Mouse (Mus musculus): Measurements from ENCODE around the gene Raly. TPM values are rescaled to one million over a fixed set of nuclear protein-coding genes. Genes with fewer than 3 reads are reported as not detected.

Gene Raly
- total RNA-seq (2015) = 86.8 and 92.8 TPM in 2 replicates
- total RNA-seq (2017) = 164 and 176 TPM in 2 replicates

DNA sequence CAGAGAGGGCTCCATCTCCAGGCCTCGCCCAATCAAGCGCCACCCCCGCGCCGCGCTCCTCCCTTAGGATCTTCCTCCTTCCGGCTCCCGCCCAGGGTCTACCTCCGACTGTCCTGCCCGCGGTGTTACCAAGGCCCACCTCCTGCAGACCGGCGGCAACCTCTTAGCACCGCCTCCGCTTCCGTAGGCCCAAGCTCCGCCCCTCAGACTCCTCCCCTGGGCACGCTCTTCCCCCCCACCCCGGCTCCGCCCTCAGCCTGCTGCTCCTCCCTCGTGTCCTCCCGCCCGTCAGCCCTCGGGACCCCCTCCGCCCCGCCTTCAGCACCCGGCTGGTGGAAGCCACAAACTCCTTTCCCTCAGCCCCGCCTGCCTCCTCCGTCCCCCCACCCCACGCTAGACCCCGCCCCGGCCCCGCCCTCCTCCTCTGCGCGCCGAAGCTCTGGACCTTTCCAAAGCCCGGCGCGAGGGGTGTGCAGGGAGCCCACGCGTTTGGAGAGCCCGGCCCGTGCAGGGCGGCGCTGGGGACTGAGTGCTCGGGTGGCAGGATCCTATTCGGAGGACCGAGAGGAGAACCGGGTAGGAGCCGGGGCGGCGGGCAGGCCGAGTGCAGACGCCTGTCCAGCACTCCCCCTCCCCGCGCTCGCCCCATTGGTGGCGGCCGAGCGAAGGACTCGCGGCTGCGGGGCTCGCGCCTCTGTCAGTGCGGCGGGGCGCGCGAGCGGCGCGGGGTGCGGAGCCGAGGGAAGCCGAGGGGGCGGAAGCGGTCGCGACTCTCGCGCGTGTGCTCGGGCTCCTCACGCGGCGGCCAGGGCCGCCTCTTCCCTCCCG lies at the start of gene Raly, which contains the start of gene a:
Gene Raly (plus strand): TSS at position 441 of the 828 bp plus-strand sequence.
Gene a (plus strand): TSS at position 747 of the 828 bp plus-strand sequence.
- ATAC-seq (ENCODE audit: poor library complexity, severe bottlenecking) = peak; percentile 90

GRCm38 (mm10) chr2:154742911-154743819 lies 47.7 kb upstream of the Raly start:
- no peak for ATAC-seq (ENCODE audit: poor library complexity, severe bottlenecking)

- no peak for ATAC-seq (ENCODE audit: poor library complexity, severe bottlenecking)
Measured at GRCm38 (mm10) chr2:154743915-154744314, 47.0 kb upstream of the Raly start.

GRCm38 (mm10) chr2:154748383-154748782 lies 42.5 kb upstream of the Raly start:
- ATAC-seq (ENCODE audit: poor library complexity, severe bottlenecking) = no peak

DNA sequence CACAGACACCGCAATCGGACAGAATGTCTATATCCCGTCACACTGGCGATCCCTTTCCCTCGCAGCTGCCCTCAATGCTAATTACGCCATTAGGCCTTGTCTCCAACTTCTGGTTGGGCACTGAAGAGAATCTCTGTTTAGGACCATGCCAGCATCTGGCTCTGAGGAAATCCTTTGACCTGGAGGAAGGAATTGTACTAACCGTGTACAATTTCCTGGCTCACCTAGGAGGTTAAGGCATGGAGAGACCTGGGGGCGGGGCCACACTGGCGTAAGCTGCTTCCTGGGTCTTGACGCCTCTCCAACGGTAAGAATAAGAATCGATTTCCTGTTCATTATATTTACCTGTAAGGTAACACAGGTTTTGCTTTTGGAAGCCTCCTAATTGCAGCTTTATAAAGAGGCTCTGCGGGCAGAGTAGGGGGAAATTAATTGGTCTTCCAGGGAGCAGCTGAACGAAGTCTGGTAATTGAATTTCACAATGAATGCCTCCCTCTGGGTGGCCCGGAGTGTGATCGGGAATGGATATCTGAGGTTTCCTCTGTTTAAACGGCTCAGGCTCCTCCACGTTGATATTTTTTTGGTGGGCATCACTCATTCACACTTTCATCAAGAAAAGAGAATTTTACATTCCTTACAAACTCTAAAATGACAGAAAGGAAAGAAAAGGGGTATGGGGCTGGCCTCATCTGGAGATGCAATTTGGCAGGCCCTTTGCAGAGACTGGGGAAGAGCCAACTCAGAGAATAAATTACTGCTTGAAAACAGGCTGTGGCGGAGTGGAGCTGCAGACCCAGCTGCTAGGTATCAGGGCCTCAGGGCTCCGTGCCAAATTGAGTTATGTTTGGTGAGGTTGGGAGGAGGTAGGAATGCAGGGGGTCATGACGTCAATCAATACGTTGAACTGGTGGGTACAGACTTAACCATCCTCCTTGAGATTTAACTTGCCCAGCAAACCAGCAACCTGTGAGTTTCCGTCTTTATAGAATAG lies 41.6 kb upstream of the Raly start:
- no peak for ATAC-seq (ENCODE audit: poor library complexity, severe bottlenecking)

GRCm38 (mm10) chr2:154751924-154752323 lies 39.0 kb upstream of the Raly start:
- ATAC-seq (ENCODE audit: poor library complexity, severe bottlenecking) = peak; percentile 66

DNA sequence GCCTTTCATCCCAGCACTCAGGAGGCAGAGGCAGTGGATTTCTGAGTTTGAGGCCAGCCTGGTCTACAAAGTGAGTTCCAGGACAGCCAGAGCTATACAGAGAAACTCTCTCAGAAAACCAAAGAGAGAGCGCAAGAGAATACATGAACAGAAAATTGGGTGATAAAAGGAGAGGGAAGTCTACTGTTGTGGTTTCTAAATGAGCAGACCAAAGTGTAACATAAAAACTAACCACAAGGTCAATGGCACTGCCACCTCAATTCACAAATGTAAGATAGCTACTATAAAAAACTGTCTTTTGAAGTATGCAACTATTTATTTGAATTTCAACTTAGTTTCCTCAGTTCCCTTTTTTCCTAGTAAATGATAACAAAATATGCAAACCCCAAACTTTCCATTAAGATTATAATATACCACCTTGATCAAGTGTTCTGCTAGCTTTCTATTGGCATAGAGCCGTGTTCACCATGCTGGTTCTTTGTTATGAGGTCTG lies 36.8 kb upstream of the Raly start:
- no peak for ATAC-seq (ENCODE audit: poor library complexity, severe bottlenecking)

GRCm38 (mm10) chr2:154755791-154756190 lies 35.1 kb upstream of the Raly start:
- peak; percentile 54; the same call in 1 of the 2 replicates for ATAC-seq (ENCODE audit: poor library complexity, severe bottlenecking)

- no peak for ATAC-seq (ENCODE audit: poor library complexity, severe bottlenecking)
Measured at GRCm38 (mm10) chr2:154757691-154758090, 33.2 kb upstream of the Raly start.

- no peak for ATAC-seq (ENCODE audit: poor library complexity, severe bottlenecking)
Measured at GRCm38 (mm10) chr2:154758454-154758853, 32.4 kb upstream of the Raly start.

- no peak for ATAC-seq (ENCODE audit: poor library complexity, severe bottlenecking)
Measured at GRCm38 (mm10) chr2:154763226-154763625, 27.7 kb upstream of the Raly start.

DNA sequence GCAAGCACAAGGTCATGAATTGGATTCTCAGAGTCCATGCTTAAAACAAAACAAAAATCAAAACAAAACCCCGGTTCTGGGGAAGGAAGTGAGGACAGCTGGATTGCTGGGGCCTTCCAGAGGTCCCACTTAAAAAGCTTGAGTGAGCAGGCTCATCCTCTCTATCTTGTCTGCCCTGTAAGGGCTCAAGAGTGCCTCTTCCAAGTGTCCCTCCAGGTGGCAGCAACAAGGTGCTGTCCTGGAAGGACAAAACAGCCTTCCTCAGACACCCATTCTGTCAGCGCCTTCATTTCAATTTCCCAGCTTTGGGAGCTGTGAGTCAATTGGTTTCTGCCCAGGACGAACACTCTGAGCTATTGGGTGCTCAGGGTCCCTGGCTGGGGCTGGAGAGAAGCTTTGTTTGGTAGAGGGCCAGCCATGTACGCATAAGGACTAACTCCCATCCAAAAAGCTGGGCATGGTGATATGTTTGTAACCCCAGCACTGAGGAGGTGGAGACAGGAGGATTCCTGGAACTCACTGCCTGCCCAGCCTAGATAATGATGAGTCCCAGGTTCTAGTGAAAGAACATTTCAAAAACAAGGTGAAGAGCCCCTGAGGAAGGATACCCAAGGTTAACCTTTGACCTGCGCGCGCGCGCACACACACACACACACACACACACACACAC lies 25.9 kb upstream of the Raly start:
- no peak for ATAC-seq (ENCODE audit: poor library complexity, severe bottlenecking)

GRCm38 (mm10) chr2:154765554-154766008 lies 25.3 kb upstream of the Raly start:
- ATAC-seq (ENCODE audit: poor library complexity, severe bottlenecking) = peak; percentile 89

GRCm38 (mm10) chr2:154767051-154767450 lies 23.8 kb upstream of the Raly start:
- ATAC-seq (ENCODE audit: poor library complexity, severe bottlenecking) = no peak

DNA sequence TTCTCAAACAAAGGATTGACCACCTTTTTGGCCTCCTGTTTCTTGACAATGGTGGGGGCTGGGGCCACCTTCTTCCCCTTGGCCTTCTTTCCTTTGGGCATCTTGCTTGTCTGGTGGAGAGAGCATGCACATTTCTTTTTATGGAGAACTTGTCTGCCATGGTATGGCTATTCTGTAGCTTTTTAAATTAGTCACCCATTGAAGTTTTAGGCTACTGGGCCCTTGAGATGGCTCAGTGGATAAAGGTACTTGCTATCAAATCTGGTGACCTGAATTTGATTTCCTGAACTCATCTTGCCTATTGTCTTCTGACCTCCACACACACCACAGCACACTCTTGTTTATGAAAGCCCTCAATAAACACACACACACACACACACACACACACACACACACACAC lies 21.0 kb upstream of the Raly start, which contains the start of gene Gm14214:
Gene Gm14214 (minus strand): TSS at position 101 of the 400 bp plus-strand sequence.
- ATAC-seq (ENCODE audit: poor library complexity, severe bottlenecking) = no peak

DNA sequence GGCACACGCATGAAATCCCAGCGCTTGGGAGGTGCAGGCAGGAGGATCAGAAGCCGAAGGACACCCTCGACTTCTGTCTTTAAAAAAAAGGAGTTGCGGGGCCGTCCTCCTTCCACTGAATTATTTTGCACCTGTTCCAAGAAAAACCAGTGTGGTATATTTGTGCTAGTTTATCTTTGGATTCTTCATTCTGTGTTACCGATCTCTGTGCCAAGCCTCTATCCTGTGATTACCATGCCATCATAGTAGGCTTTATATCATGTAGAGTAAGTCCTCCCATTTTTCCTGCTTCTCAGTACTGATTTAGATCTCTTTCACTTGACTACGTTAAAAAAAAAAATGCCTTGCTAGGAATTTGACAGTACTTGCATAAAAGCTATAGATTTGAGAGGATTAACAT lies 19.3 kb upstream of the Raly start:
- no peak for ATAC-seq (ENCODE audit: poor library complexity, severe bottlenecking)

DNA sequence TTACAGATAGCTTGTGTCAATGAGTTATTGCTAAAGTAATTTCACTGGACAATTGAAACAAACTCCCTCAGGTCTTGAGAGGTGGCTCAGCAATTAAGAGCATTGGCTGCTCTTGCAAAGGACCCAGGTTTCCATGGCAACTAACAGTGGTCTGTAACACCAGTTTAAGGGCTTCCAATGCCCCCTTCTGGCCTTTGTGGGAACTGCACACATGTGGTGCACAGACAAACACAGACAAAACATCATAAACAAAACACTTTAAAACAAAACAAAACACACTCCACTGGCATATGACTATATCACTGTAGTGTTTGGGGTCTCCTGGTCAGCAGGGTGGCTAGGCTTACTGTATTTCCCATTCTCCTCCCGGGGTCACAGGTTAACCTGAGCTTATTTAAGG lies 16.9 kb upstream of the Raly start:
- ATAC-seq (ENCODE audit: poor library complexity, severe bottlenecking) = no peak

- ATAC-seq (ENCODE audit: poor library complexity, severe bottlenecking) = no peak
Measured at GRCm38 (mm10) chr2:154776496-154776895, 14.4 kb upstream of the Raly start.

GRCm38 (mm10) chr2:154779648-154780047 lies 11.2 kb upstream of the Raly start:
- ATAC-seq (ENCODE audit: poor library complexity, severe bottlenecking) = no peak
